Mouse (Mus musculus) forebrain, embryonic 16.5 days (tissue): ENCODE measurements around the gene Ulk4. TPM values are rescaled to one million over a fixed set of nuclear protein-coding genes. Genes with fewer than 3 reads are reported as not detected.
A peak's percentile ranks its signal among the peaks of the same experiment; 100 is the strongest.

Source experiments
- ATAC-seq: fragments of 200-750 bp; cut with Nextera tagmentation; 2 replicates; pipeline ENCODE4 v1.8.0; 2017; ENCODE audit warnings: mild to moderate bottlenecking, moderate library complexity
- H3K27ac ChIP-seq: fragments of 300-500 bp; sonication (generic); 2 replicates; pipeline ENCODE4 v1.5.1; 2014; ENCODE audit warnings: low read length, control low read depth
- H3K27me3 ChIP-seq: fragments of 300-500 bp; sonication (generic); replicated peaks from 2 replicates; pipeline ENCODE4 v1.6.1; 2014; ENCODE audit warnings: low read length; ENCODE audit not compliant: control insufficient read depth, insufficient read depth
- H3K36me3 ChIP-seq: fragments of 300-500 bp; sonication (generic); 2 replicates; pipeline ENCODE4 v1.6.1; 2014; ENCODE audit not compliant: control insufficient read depth, insufficient read depth
- H3K4me1 ChIP-seq: fragments of 300-500 bp; sonication (generic); replicated peaks from 2 replicates; pipeline ENCODE4 v1.6.1; 2014; ENCODE audit warnings: low read length; ENCODE audit not compliant: control insufficient read depth, insufficient read depth
- H3K4me2 ChIP-seq: fragments of 300-500 bp; sonication (generic); 2 replicates; pipeline ENCODE4 v1.6.1; 2014; ENCODE audit warnings: mild to moderate bottlenecking, low read length, control low read depth
- H3K4me3 ChIP-seq: fragments of 300-500 bp; sonication (generic); replicated peaks from 2 replicates; pipeline ENCODE4 v1.5.1; 2014; ENCODE audit warnings: mild to moderate bottlenecking, low read length, control low read depth
- H3K9ac ChIP-seq: fragments of 300-500 bp; sonication (generic); replicated peaks from 2 replicates; pipeline ENCODE4 v1.6.1; 2014; ENCODE audit warnings: low read depth, low read length, control low read depth
- H3K9me3 ChIP-seq: fragments of 300-500 bp; sonication (generic); 2 replicates; pipeline ENCODE4 v1.6.1; 2016; ENCODE audit warnings: low read length; ENCODE audit not compliant: control insufficient read depth
- WGBS: fragments of 180-500 bp; shearing (Covaris S2); extraction: QIAGEN DNeasy Blood & Tissue Kit; methylation state at CpG from one replicate; pipeline ENCODE4 v1.1.7; 2014; 5-methylcytosine and 5-hydroxymethylcytosine counted together
- polyA plus RNA-seq: library from polyadenylated mRNA; unstranded; fragments of >200 nt; fragmentation: Nextera tagmentation; extraction: Ambion mirVana; gene quantifications from 2 replicates; pipeline ENCODE4 v1.2.1, GENCODE M21; 2015

The Ulk4 gene
- polyA plus RNA-seq, 1 experiment from 2014 or later = 115 TPM

- no peaks in the 10 kb centered on the region for H3K9me3 ChIP-seq
- H3K4me2 ChIP-seq = no peak overlapping the region
- H3K9ac ChIP-seq = no peak overlapping the region
- H3K27ac ChIP-seq = no peak overlapping the region; the same call in 1 of the 2 replicates
- H3K27me3 ChIP-seq = no peaks in the 10 kb centered on the region
- no peak overlapping the region for H3K4me3 ChIP-seq
- no peaks in the 10 kb centered on the region for H3K36me3 ChIP-seq
- H3K4me1 ChIP-seq = peaks cover 3% of the 10 kb centered on the region; the same call in 1 of the 2 replicates
- ATAC-seq = peak; percentile 78
- WGBS = 65% methylated on average over 17 of the region's 17 CpGs
Measured at GRCm38 (mm10) chr9:121044471-121045206, 232.4 kb downstream of the Ulk4 start.

GRCm38 (mm10) chr9:121043021-121043420 lies 234.0 kb downstream of the Ulk4 start:
- H3K9me3 ChIP-seq = no peaks in the 10 kb centered on the region
- ATAC-seq = no peak
- H3K4me3 ChIP-seq = no peak overlapping the region
- no peak overlapping the region for H3K27ac ChIP-seq
- WGBS = 80% methylated on average over 4 of the region's 4 CpGs
- no peaks in the 10 kb centered on the region for H3K36me3 ChIP-seq
- H3K4me1 ChIP-seq = peaks cover 4% of the 10 kb centered on the region
- no peak overlapping the region for H3K4me2 ChIP-seq
- no peaks in the 10 kb centered on the region for H3K27me3 ChIP-seq
- no peak overlapping the region for H3K9ac ChIP-seq

GRCm38 (mm10) chr9:121038396-121038795 lies 238.6 kb downstream of the Ulk4 start:
- WGBS = 52% methylated on average over 4 of the region's 4 CpGs
- Histone ChIP-seq H3K4me1 (peaks cover 8% of the 10 kb centered on the region; the same call in 1 of the 2 replicates), H3K36me3 (no peaks in the 10 kb centered on the region), H3K4me3 (no peak overlapping the region), H3K27me3 (no peaks in the 10 kb centered on the region), H3K9ac (no peak overlapping the region), H3K27ac (no peak overlapping the region), H3K4me2 (no peak overlapping the region), H3K9me3 (no peaks in the 10 kb centered on the region)
- no peak for ATAC-seq

- H3K27me3 ChIP-seq = no peaks in the 10 kb centered on the region
- H3K27ac ChIP-seq = no peak overlapping the region
- WGBS = 26% methylated on average over 5 of the region's 5 CpGs
Measured at GRCm38 (mm10) chr9:121037975-121038374, 239.0 kb downstream of the Ulk4 start.

GRCm38 (mm10) chr9:121035296-121035695 lies 241.7 kb downstream of the Ulk4 start:
- H3K9ac ChIP-seq = no peak overlapping the region
- WGBS = 75% methylated on average over 6 of the region's 6 CpGs
- no peak for ATAC-seq
- no peaks in the 10 kb centered on the region for H3K27me3 ChIP-seq
- no peaks in the 10 kb centered on the region for H3K9me3 ChIP-seq
- H3K36me3 ChIP-seq = no peaks in the 10 kb centered on the region
- no peak overlapping the region for H3K4me2 ChIP-seq
- no peak overlapping the region for H3K4me3 ChIP-seq
- peaks cover 11% of the 10 kb centered on the region; the same call in 1 of the 2 replicates for H3K4me1 ChIP-seq
- no peak overlapping the region for H3K27ac ChIP-seq

More at GRCm38 (mm10) chr9:121037975-121038374, 239.0 kb downstream of the Ulk4 start:
- Histone ChIP-seq H3K9me3 (no peaks in the 10 kb centered on the region), H3K36me3 (no peaks in the 10 kb centered on the region), H3K4me2 (no peak overlapping the region), H3K4me1 (peaks cover 8% of the 10 kb centered on the region; the same call in 1 of the 2 replicates), H3K4me3 (no peak overlapping the region), H3K9ac (no peak overlapping the region)
- 0 out of 2 replicates have a peak, but pooled peaks have one; percentile 31 for ATAC-seq

GRCm38 (mm10) chr9:121033596-121033995 lies 243.4 kb downstream of the Ulk4 start:
- no peak for ATAC-seq
- 80% methylated on average over 4 of the region's 4 CpGs for WGBS
- Histone ChIP-seq H3K9me3 (no peaks in the 10 kb centered on the region), H3K36me3 (no peaks in the 10 kb centered on the region), H3K4me1 (peaks cover 13% of the 10 kb centered on the region; the same call in 1 of the 2 replicates), H3K9ac (no peak overlapping the region), H3K27ac (no peak overlapping the region), H3K27me3 (no peaks in the 10 kb centered on the region), H3K4me3 (no peak overlapping the region), H3K4me2 (no peak overlapping the region)

GRCm38 (mm10) chr9:121032322-121032964 lies 244.6 kb downstream of the Ulk4 start:
- no peak overlapping the region for H3K4me2 ChIP-seq
- peaks cover 8% of the 10 kb centered on the region; the same call in 1 of the 2 replicates for H3K4me1 ChIP-seq
- no peaks in the 10 kb centered on the region for H3K27me3 ChIP-seq
- 46% methylated on average over 10 of the region's 10 CpGs for WGBS
- H3K4me3 ChIP-seq = no peak overlapping the region
- no peak overlapping the region for H3K27ac ChIP-seq
- H3K9me3 ChIP-seq = no peaks in the 10 kb centered on the region
- no peak for ATAC-seq
- H3K9ac ChIP-seq = no peak overlapping the region
- H3K36me3 ChIP-seq = no peaks in the 10 kb centered on the region

GRCm38 (mm10) chr9:121030949-121031348 lies 246.0 kb downstream of the Ulk4 start:
- H3K9ac ChIP-seq = no peak overlapping the region
- H3K36me3 ChIP-seq = no peaks in the 10 kb centered on the region
- no peaks in the 10 kb centered on the region for H3K27me3 ChIP-seq
- H3K4me2 ChIP-seq = no peak overlapping the region
- 46% methylated on average over 10 of the region's 10 CpGs for WGBS
- H3K4me3 ChIP-seq = no peak overlapping the region
- H3K4me1 ChIP-seq = 0 out of 2 replicates have a peak, but pooled peaks cover 5% of the 10 kb centered on the region
- H3K9me3 ChIP-seq = no peaks in the 10 kb centered on the region
- no peak overlapping the region for H3K27ac ChIP-seq
- no peak for ATAC-seq

- H3K4me2 ChIP-seq = no peak overlapping the region
- H3K4me1 ChIP-seq = 0 out of 2 replicates have a peak, but pooled peaks cover 5% of the 10 kb centered on the region
- H3K27me3 ChIP-seq = no peaks in the 10 kb centered on the region
- ATAC-seq = no peak
- WGBS = 30% methylated on average over 9 of the region's 9 CpGs
- H3K27ac ChIP-seq = no peak overlapping the region
- H3K36me3 ChIP-seq = no peaks in the 10 kb centered on the region
- H3K9me3 ChIP-seq = no peaks in the 10 kb centered on the region
- H3K4me3 ChIP-seq = no peak overlapping the region
- no peak overlapping the region for H3K9ac ChIP-seq
Measured at GRCm38 (mm10) chr9:121029786-121030185, 247.2 kb downstream of the Ulk4 start.
